Mouse (Mus musculus) heart, embryonic 13.5 days (tissue): Measurements from ENCODE around the gene Fgf13. TPM values are rescaled to one million over a fixed set of nuclear protein-coding genes. Genes with fewer than 3 reads are reported as not detected.

Experiments
- ATAC-seq: fragments of 200-750 bp; cut with Nextera tagmentation; 2 replicates; pipeline ENCODE4 v1.8.0; 2017; ENCODE audit warnings: moderate TSS enrichment; ENCODE audit not compliant: insufficient number of reproducible peaks, low FRiP score, low TSS enrichment; ENCODE audit errors: extremely low read depth
- H3K27ac ChIP-seq: fragments of 300-500 bp; sonication (generic); replicated peaks from 2 replicates; pipeline ENCODE4 v1.5.1; 2015; ENCODE audit warnings: moderate library complexity, mild to moderate bottlenecking, inconsistent platforms
- H3K27me3 ChIP-seq: fragments of 300-500 bp; sonication (generic); replicated peaks from 2 replicates; pipeline ENCODE4 v1.6.1; 2015; ENCODE audit warnings: mild to moderate bottlenecking, inconsistent platforms
- H3K36me3 ChIP-seq: fragments of 300-500 bp; sonication (generic); 2 replicates; pipeline ENCODE4 v1.6.1; 2015; ENCODE audit warnings: mild to moderate bottlenecking, inconsistent platforms
- H3K4me1 ChIP-seq: fragments of 300-500 bp; sonication (generic); 2 replicates; pipeline ENCODE4 v1.6.1; 2015; ENCODE audit warnings: inconsistent platforms
- H3K4me2 ChIP-seq: fragments of 300-500 bp; sonication (generic); 2 replicates; pipeline ENCODE4 v1.6.1; 2015; ENCODE audit warnings: inconsistent platforms, mild to moderate bottlenecking, moderate library complexity
- H3K4me3 ChIP-seq: fragments of 300-500 bp; sonication (generic); 2 replicates; pipeline ENCODE4 v1.5.1; 2015; ENCODE audit warnings: moderate library complexity, mild to moderate bottlenecking, inconsistent platforms
- H3K9ac ChIP-seq: fragments of 300-500 bp; sonication (generic); 2 replicates; pipeline ENCODE4 v1.6.1; 2015; ENCODE audit warnings: inconsistent platforms, mild to moderate bottlenecking, moderate library complexity
- H3K9me3 ChIP-seq: fragments of 300-500 bp; sonication (generic); 2 replicates; pipeline ENCODE4 v1.6.1; 2016; ENCODE audit warnings: inconsistent platforms
- WGBS: fragments of 180-500 bp; shearing (Covaris S2); methylation state at CpG from one replicate; pipeline ENCODE4 v1.1.7; 2015; ENCODE audit warnings: mixed read lengths; 5-methylcytosine and 5-hydroxymethylcytosine counted together
- polyA plus RNA-seq: library from polyadenylated mRNA; unstranded; fragments of >200 nt; fragmentation: Nextera tagmentation; extraction: Ambion mirVana; gene quantifications from 2 replicates; pipeline ENCODE4 v1.2.1, GENCODE M21; 2015

Fgf13 gene
- 53.9 and 62.5 TPM in 2 replicates for polyA plus RNA-seq

- H3K27ac ChIP-seq = peak within 1 kb of the TSS; percentile 82
- no peaks in the 10 kb centered on the region for H3K9me3 ChIP-seq
- peak within 1 kb of the TSS; percentile 62 for H3K4me3 ChIP-seq
- peak within 1 kb of the TSS; percentile 84 for H3K9ac ChIP-seq
- 8% methylated on average over 47 of the region's 47 CpGs for WGBS
- 0 out of 2 replicates have a peak, but pooled peaks cover 3% of the 10 kb centered on the region for H3K4me1 ChIP-seq
- peaks cover 29% of the 10 kb centered on the region for H3K27me3 ChIP-seq
- peak; percentile 39; the same call in 1 of the 2 replicates for ATAC-seq
- no peaks in the 10 kb centered on the region for H3K36me3 ChIP-seq
- peak within 1 kb of the TSS; percentile 70 for H3K4me2 ChIP-seq
Measured at GRCm38 (mm10) chrX:59567695-59568431, at the start of gene Fgf13. Gene Fgf13 (minus strand): TSS chrX:59568071.

DNA sequence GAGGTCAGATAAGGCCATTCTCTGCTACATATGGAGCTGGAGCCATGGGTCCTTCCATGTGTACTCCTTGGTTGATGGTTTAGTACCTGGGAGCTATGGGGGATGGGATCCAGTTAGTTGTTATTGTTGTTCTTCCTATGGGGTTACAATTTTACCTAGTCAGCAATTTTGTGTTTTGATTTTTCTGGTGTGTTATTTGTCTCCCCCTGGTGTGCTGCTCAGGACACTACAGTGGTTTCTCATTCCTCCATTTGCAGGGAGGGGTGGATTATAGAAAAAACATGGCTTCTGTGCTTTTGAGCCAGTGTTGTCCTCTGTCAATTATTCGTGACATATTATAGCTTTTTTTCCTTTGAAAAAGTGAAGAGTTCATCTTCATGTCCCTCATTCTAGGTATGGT is 38.7 kb upstream of the Fgf13 start:
- WGBS = 44% methylated on average over 1 of the region's 1 CpGs
- H3K4me3 ChIP-seq = no peak overlapping the region
- H3K27me3 ChIP-seq = no peaks in the 10 kb centered on the region
- H3K4me2 ChIP-seq = no peak overlapping the region
- no peaks in the 10 kb centered on the region for H3K36me3 ChIP-seq
- H3K9ac ChIP-seq = no peak overlapping the region
- no peaks in the 10 kb centered on the region for H3K4me1 ChIP-seq
- no peaks in the 10 kb centered on the region for H3K9me3 ChIP-seq
- H3K27ac ChIP-seq = no peak overlapping the region
- ATAC-seq = no peak

DNA sequence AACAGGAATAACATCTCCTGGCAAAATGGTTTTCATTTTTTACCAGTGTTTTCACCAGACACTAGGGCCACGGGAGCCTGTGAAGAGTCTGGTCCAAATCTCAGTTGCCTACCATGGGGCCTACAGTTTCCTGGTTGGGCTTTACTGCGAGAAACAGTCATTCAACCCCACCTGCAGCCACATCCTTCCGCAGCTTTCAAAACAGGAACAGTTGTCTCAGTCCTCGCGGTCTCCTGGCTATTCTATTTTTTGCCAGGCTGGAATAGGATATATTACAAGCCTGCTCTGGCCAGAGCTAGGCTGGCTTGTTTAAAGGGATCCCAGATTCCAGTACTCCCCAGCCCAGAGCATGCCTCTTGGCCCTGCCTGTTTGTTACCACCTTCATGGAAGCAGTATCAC is 21.2 kb upstream of the Fgf13 start:
- Histone ChIP-seq H3K36me3 (no peaks in the 10 kb centered on the region), H3K27ac (peak overlapping the region; percentile 66), H3K9ac (no peak overlapping the region), H3K4me3 (no peak overlapping the region), H3K27me3 (no peaks in the 10 kb centered on the region; the same call in 1 of the 2 replicates), H3K4me1 (0 out of 2 replicates have a peak, but pooled peaks cover 4% of the 10 kb centered on the region), H3K4me2 (no peak overlapping the region; the same call in 1 of the 2 replicates), H3K9me3 (no peaks in the 10 kb centered on the region)
- ATAC-seq = no peak
- 16% methylated on average over 5 of the region's 5 CpGs for WGBS

DNA sequence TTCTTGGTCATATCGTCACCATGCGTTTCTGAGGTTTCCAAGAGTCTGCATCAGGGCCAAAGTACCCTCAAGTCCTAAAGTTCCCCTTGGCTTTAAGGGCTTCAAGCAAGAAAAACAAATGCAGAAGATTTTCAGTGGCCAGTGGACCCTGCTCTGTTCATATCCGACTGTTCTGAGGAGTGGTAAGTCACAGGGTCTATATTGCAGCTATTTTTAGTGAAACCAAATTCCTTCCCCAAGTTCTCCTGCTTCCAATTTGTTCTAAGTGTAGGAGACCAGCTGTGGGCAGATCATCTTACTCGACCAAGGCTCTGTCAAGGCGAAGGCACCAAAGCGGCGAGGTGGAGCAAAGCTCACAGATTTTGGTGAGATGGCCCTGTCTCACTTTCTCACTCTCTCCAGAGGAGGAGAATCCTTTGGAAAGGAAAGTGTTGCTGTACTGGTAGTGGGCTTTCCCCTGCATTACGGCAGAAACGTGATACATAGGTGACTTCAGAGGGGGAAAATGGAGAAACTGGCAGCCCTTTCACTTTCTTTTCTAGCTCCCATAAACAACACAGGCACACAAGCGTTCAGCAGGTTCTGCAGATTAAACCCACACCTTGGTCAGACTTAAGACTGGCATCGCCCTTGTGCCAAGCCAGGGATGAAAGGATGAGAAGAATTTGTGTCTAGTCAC is 17.8 kb upstream of the Fgf13 start:
- peak overlapping the region; percentile 50; the same call in 1 of the 2 replicates for H3K9ac ChIP-seq
- no peak for ATAC-seq
- H3K4me1 ChIP-seq = 0 out of 2 replicates have a peak, but pooled peaks cover 4% of the 10 kb centered on the region
- H3K4me2 ChIP-seq = peak overlapping the region; percentile 54
- H3K9me3 ChIP-seq = no peaks in the 10 kb centered on the region
- peak overlapping the region; percentile 32 for H3K4me3 ChIP-seq
- 55% methylated on average over 11 of the region's 11 CpGs for WGBS
- no peaks in the 10 kb centered on the region for H3K36me3 ChIP-seq
- peak overlapping the region; percentile 32 for H3K27ac ChIP-seq
- no peaks in the 10 kb centered on the region; the same call in 1 of the 2 replicates for H3K27me3 ChIP-seq

DNA sequence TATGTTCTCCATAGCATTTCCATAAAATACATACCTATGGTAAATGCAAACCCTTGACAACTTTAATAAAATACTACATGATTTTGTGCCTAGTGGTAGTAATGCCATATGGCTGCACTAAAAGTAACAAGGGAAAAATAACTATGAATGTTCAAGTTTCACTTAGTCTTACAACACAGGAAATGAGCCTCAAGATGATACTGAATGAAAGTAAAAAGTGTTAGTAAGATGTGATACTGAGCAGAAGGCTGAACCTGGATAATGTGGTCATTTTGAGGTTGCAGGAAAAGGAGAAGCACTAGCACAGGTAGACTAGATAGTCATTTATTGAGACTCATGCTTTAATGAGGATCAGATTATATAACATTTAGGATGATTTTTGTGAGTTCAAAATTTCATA is 16.2 kb upstream of the Fgf13 start:
- Histone ChIP-seq H3K27me3 (no peaks in the 10 kb centered on the region; the same call in 1 of the 2 replicates), H3K36me3 (no peaks in the 10 kb centered on the region), H3K27ac (no peak overlapping the region), H3K4me1 (0 out of 2 replicates have a peak, but pooled peaks cover 4% of the 10 kb centered on the region), H3K4me2 (peak overlapping the region; percentile 54), H3K9ac (no peak overlapping the region), H3K9me3 (no peaks in the 10 kb centered on the region), H3K4me3 (peak overlapping the region; percentile 18)
- no peak for ATAC-seq

DNA sequence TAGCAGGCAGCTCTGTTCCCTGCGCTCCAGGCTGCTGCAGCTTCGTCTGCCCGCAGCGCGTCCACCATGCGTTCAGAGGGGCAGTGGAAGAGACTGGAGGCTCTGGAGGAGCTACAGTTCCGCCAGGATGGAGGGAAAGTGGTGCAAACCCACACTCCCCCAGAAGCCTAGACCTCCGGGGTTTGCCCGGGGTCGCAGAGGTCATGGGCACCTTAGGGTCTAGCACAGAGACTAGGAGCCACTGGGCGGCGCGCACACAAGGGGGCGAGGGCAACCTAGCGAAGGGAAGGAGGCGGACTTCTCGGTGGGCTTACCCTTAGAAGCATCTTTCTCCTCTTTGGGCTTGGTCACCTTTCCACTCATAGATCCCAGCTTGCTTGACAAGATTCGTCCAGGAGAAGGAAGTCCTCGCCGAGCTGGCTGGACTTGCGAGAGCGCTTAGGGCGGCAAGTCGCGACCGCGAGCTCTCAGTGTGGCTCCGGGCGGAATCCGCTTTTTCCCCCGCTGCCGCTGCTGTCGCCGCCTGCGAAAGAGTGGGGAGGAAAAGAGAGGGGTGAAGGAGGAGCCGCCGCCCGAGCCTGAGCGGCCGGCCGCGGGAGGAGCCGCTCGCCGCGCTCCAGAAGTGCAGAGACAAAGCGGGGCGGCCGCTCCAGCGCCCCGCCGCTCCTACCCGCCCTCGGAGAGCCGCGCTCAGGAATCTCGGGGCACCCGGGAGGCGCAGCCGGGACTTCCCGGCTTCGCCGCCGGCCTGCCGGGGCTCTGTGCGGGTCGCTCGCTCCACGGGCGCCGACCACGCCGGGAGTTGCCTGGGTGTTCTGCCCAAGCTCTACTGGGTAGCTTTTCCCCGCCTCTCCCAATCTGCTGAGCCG is 811 bp downstream of the Fgf13 start:
- H3K27ac ChIP-seq = peak overlapping the region; percentile 82
- no peaks in the 10 kb centered on the region for H3K9me3 ChIP-seq
- no peak for ATAC-seq
- peaks cover 29% of the 10 kb centered on the region for H3K27me3 ChIP-seq
- H3K4me3 ChIP-seq = peak overlapping the region; percentile 62
- peak overlapping the region; percentile 70 for H3K4me2 ChIP-seq
- WGBS = 10% methylated on average over 59 of the region's 75 CpGs
- H3K9ac ChIP-seq = peak overlapping the region; percentile 84
- H3K36me3 ChIP-seq = no peaks in the 10 kb centered on the region
- 0 out of 2 replicates have a peak, but pooled peaks cover 3% of the 10 kb centered on the region for H3K4me1 ChIP-seq

- Histone ChIP-seq H3K4me1 (0 out of 2 replicates have a peak, but pooled peaks cover 3% of the 10 kb centered on the region), H3K9ac (peak overlapping the region; percentile 84), H3K36me3 (no peaks in the 10 kb centered on the region), H3K9me3 (no peaks in the 10 kb centered on the region), H3K27me3 (peaks cover 29% of the 10 kb centered on the region), H3K4me3 (peak overlapping the region; percentile 62), H3K27ac (no peak overlapping the region; the same call in 1 of the 2 replicates), H3K4me2 (peak overlapping the region; percentile 70)
- WGBS = 20% methylated on average over 18 of the region's 18 CpGs
- no peak for ATAC-seq
Measured at GRCm38 (mm10) chrX:59566017-59566679, 1.7 kb downstream of the Fgf13 start.

GRCm38 (mm10) chrX:59547931-59548330 is 19.9 kb downstream of the Fgf13 start:
- H3K4me2 ChIP-seq = no peak overlapping the region
- no peaks in the 10 kb centered on the region for H3K27me3 ChIP-seq
- H3K27ac ChIP-seq = no peak overlapping the region
- ATAC-seq = no peak
- WGBS = 64% methylated on average over 2 of the region's 2 CpGs
- H3K9me3 ChIP-seq = no peaks in the 10 kb centered on the region
- H3K4me1 ChIP-seq = no peaks in the 10 kb centered on the region
- no peak overlapping the region for H3K4me3 ChIP-seq
- H3K9ac ChIP-seq = no peak overlapping the region
- H3K36me3 ChIP-seq = no peaks in the 10 kb centered on the region

DNA sequence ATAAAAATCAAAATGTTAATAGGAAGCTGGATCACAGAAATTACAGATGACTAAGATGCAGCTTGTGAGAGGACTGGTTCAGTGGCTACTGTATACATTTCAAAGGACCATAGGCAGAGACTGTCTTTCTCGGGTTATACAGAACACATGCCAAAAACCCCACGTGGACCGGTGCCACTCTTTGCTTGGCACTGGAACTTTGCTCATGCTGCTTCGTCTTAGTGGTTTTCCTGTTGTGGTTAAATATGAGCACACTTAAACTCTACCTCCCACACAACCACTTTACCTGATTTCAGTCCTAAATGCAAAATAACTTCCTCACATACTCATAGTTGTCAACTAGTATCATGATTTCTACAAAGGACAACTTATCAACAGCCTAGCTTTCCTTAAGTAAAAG is 59.6 kb downstream of the Fgf13 start:
- 62% methylated on average over 4 of the region's 4 CpGs for WGBS
- Histone ChIP-seq H3K4me2 (no peak overlapping the region), H3K27ac (no peak overlapping the region), H3K4me3 (no peak overlapping the region), H3K9ac (no peak overlapping the region), H3K36me3 (no peaks in the 10 kb centered on the region), H3K27me3 (no peaks in the 10 kb centered on the region), H3K4me1 (no peaks in the 10 kb centered on the region), H3K9me3 (no peaks in the 10 kb centered on the region)
- no peak for ATAC-seq

- Histone ChIP-seq H3K4me3 (no peak overlapping the region), H3K4me2 (no peak overlapping the region), H3K27ac (no peak overlapping the region), H3K9me3 (no peaks in the 10 kb centered on the region), H3K9ac (no peak overlapping the region), H3K36me3 (no peaks in the 10 kb centered on the region), H3K4me1 (no peaks in the 10 kb centered on the region), H3K27me3 (no peaks in the 10 kb centered on the region)
- no peak for ATAC-seq
- 36% methylated on average over 1 of the region's 1 CpGs for WGBS
Measured at GRCm38 (mm10) chrX:59493388-59493787, 74.5 kb downstream of the Fgf13 start.
